ENCODE assay signal across 8 mouse cellular contexts in genomic region chr7:100495042-100495441, GRCm38 (mm10). TPM values are rescaled to one million over a fixed set of nuclear protein-coding genes. Genes with fewer than 3 reads are reported as not detected.
DNase-seq lines count a peak whose midpoint lies in the region; ATAC-seq lines count a peak whose summit lies in the region.

No protein-coding gene starts in this region.

- peaks cover 20% of the 10 kb centered on the region for H3K4me1 ChIP-seq in neural tube, embryonic 11.5 days (ENCODE audit: control insufficient read depth, insufficient read depth, low read length)
- peaks cover 51% of the 10 kb centered on the region for H3K4me1 ChIP-seq in limb, embryonic 12.5 days (replicated peaks)
- H3K4me1 ChIP-seq in stomach, embryonic 16.5 days (ENCODE audit: control insufficient read depth, insufficient read depth, low read length), result peaks cover 34% of the 10 kb centered on the region

- no peak overlapping the region for H3K9ac ChIP-seq in neural tube, embryonic 11.5 days (ENCODE audit: low read length)
- peak overlapping the region; percentile 40; the same call in 1 of the 2 replicates for H3K9ac ChIP-seq in limb, embryonic 12.5 days (replicated peaks)
- peak overlapping the region; percentile 73 for H3K9ac ChIP-seq in stomach, embryonic 16.5 days (ENCODE audit: low read length)

- no peak for DNase-seq in neural tube, embryonic 11.5 days (ENCODE audit: low spot score)
- DNase-seq in neural tube, embryonic 10.5 days (ENCODE audit: extremely low spot score, low spot score), result no peak
- DNase-seq in forelimb bud, embryonic 11.5 days (ENCODE audit: low read depth, low spot score), result peak; percentile 67
- no peak for DNase-seq in right cerebral cortex, postnatal 14 days
- DNase-seq in c-Kit-positive CD71-positive TER-119-positive erythroid progenitor cells, embryonic 14.5 days (ENCODE audit: low spot score), result no peak
- DNase-seq in left cerebral cortex, adult 11 months (ENCODE audit: low spot score), result no peak

- H3K36me3 ChIP-seq in neural tube, embryonic 11.5 days (ENCODE audit: control insufficient read depth, insufficient read depth, low read length), result peaks cover 2% of the 10 kb centered on the region; the same call in 1 of the 2 replicates
- peaks cover 34% of the 10 kb centered on the region for H3K36me3 ChIP-seq in limb, embryonic 12.5 days
- peaks cover 10% of the 10 kb centered on the region; the same call in 1 of the 2 replicates for H3K36me3 ChIP-seq in stomach, embryonic 16.5 days (ENCODE audit: control insufficient read depth, insufficient read depth, low read length)

- no peak overlapping the region; the same call in 1 of the 2 replicates for H3K4me3 ChIP-seq in neural tube, embryonic 11.5 days (ENCODE audit: low read depth, low read length)
- peak overlapping the region; percentile 54; the same call in 1 of the 2 replicates for H3K4me3 ChIP-seq in limb, embryonic 12.5 days (replicated peaks)
- H3K4me3 ChIP-seq in stomach, embryonic 16.5 days (replicated peaks; ENCODE audit: low read length), result peak overlapping the region; percentile 53

- 55% methylated on average over 8 of the region's 8 CpGs for WGBS in neural tube, embryonic 11.5 days
- WGBS in limb, embryonic 12.5 days, result 14% methylated on average over 8 of the region's 8 CpGs
- 37% methylated on average over 8 of the region's 8 CpGs for WGBS in stomach, embryonic 16.5 days

- H3K4me2 ChIP-seq in neural tube, embryonic 11.5 days (ENCODE audit: low read depth), result 0 out of 2 replicates have a peak overlapping the region, but pooled peaks have one; percentile 6
- peak overlapping the region; percentile 94 for H3K4me2 ChIP-seq in limb, embryonic 12.5 days
- H3K4me2 ChIP-seq in stomach, embryonic 16.5 days (ENCODE audit: low read depth, low read length), result peak overlapping the region; percentile 85

- H3K27me3 ChIP-seq in neural tube, embryonic 11.5 days (ENCODE audit: control insufficient read depth, insufficient read depth, low read length), result no peaks in the 10 kb centered on the region
- no peaks in the 10 kb centered on the region; the same call in 1 of the 2 replicates for H3K27me3 ChIP-seq in limb, embryonic 12.5 days
- H3K27me3 ChIP-seq in stomach, embryonic 16.5 days (ENCODE audit: control insufficient read depth, insufficient read depth, low read length), result no peaks in the 10 kb centered on the region

- ATAC-seq in neural tube, embryonic 11.5 days (ENCODE audit: insufficient read depth, low FRiP score, low TSS enrichment), result no peak
- ATAC-seq in limb, embryonic 12.5 days (ENCODE audit: insufficient number of reproducible peaks, insufficient read depth, low FRiP score, low TSS enrichment, low read depth), result 0 out of 2 replicates have a peak, but pooled peaks have one; percentile 1
- ATAC-seq in stomach, embryonic 16.5 days (ENCODE audit: insufficient read depth, low FRiP score), result no peak

- no peaks in the 10 kb centered on the region for H3K9me3 ChIP-seq in neural tube, embryonic 11.5 days (ENCODE audit: control insufficient read depth, low read length)
- H3K9me3 ChIP-seq in limb, embryonic 12.5 days, result no peaks in the 10 kb centered on the region
- no peaks in the 10 kb centered on the region for H3K9me3 ChIP-seq in stomach, embryonic 16.5 days (replicated peaks; ENCODE audit: control insufficient read depth, low read length)

- H3K27ac ChIP-seq in neural tube, embryonic 11.5 days (ENCODE audit: low read depth, low read length), result 0 out of 2 replicates have a peak overlapping the region, but pooled peaks have one; percentile 20
- peak overlapping the region; percentile 94 for H3K27ac ChIP-seq in limb, embryonic 12.5 days
- peak overlapping the region; percentile 80 for H3K27ac ChIP-seq in stomach, embryonic 16.5 days (ENCODE audit: low read length)

RNA-seq across cellular contexts. Expression of gene Ucp2, which starts 1.9 kb away (rescaled TPM):
- 88.8 and 95.4 TPM in 2 replicates for polyA plus RNA-seq in neural tube, embryonic 11.5 days (2014; fragmentation: Nextera tagmentation; extraction: Ambion mirVana)
- 154 and 169 TPM in 2 replicates for polyA plus RNA-seq in limb, embryonic 12.5 days (2016; fragmentation: Nextera tagmentation; extraction: Ambion mirVana)
- polyA plus RNA-seq in stomach, embryonic 16.5 days (2015; fragmentation: Nextera tagmentation; extraction: Ambion mirVana), result 351 and 400 TPM in 2 replicates

RNA-seq across cellular contexts. Expression of gene Dnajb13, which starts 19.7 kb away (rescaled TPM):
- 0.25 and 0.84 TPM in 2 replicates for polyA plus RNA-seq in neural tube, embryonic 11.5 days (2014; fragmentation: Nextera tagmentation; extraction: Ambion mirVana)
- polyA plus RNA-seq in limb, embryonic 12.5 days (2016; fragmentation: Nextera tagmentation; extraction: Ambion mirVana), result 0.26 and 0.35 TPM in 2 replicates
- 0.99 and 1.0 TPM in 2 replicates for polyA plus RNA-seq in stomach, embryonic 16.5 days (2015; fragmentation: Nextera tagmentation; extraction: Ambion mirVana)

RNA-seq across cellular contexts. Expression of gene Ucp3, which starts 22.3 kb away (rescaled TPM):
- not detected in 2 replicates for polyA plus RNA-seq in neural tube, embryonic 11.5 days (2014; fragmentation: Nextera tagmentation; extraction: Ambion mirVana)
- polyA plus RNA-seq in limb, embryonic 12.5 days (2016; fragmentation: Nextera tagmentation; extraction: Ambion mirVana), result not detected in 2 replicates
- 0.10 and 0.11 TPM in 2 replicates for polyA plus RNA-seq in stomach, embryonic 16.5 days (2015; fragmentation: Nextera tagmentation; extraction: Ambion mirVana)

RNA-seq across cellular contexts. Expression of gene Coa4, which starts 41.8 kb away (rescaled TPM):
- polyA plus RNA-seq in neural tube, embryonic 11.5 days (2014; fragmentation: Nextera tagmentation; extraction: Ambion mirVana), result 18.9 and 20.0 TPM in 2 replicates
- 15.7 and 21.3 TPM in 2 replicates for polyA plus RNA-seq in limb, embryonic 12.5 days (2016; fragmentation: Nextera tagmentation; extraction: Ambion mirVana)
- 28.6 and 34.3 TPM in 2 replicates for polyA plus RNA-seq in stomach, embryonic 16.5 days (2015; fragmentation: Nextera tagmentation; extraction: Ambion mirVana)

Comparison
In these comparisons a context has a peak if more than half of its experiments do, and no peak if none do; other contexts are left out.
1. H3K27ac ChIP-seq: peak in every context shown above with its lines; median percentile 94 in limb, embryonic 12.5 days; 80 in stomach, embryonic 16.5 days; 20 in neural tube, embryonic 11.5 days.
2. H3K4me2 ChIP-seq: peak in every context shown above with its lines; median percentile 94 in limb, embryonic 12.5 days; 85 in stomach, embryonic 16.5 days; 6 in neural tube, embryonic 11.5 days.